Mouse (Mus musculus) heart, postnatal 25 days (tissue): Measurements from ENCODE around the gene Xpc. TPM values are rescaled to one million over a fixed set of nuclear protein-coding genes. Genes with fewer than 3 reads are reported as not detected.

Experiments used
- total RNA-seq, 2 experiments: library from RNA; stranded (reverse); gene quantifications; 2 replicates each; pipeline ENCODE4 v1.2.3; 2021

Gene Xpc
- total RNA-seq, 2 experiments from 2014 or later: 8.4 to 10.1 TPM

Other genes with a start within 250 kb of the Xpc start
- not detected for gene Wnt7a, start 104.5 kb downstream of the Xpc start, total RNA-seq
- gene Chchd4, start 42.3 kb downstream of the Xpc start, total RNA-seq: 10 to 100 TPM; 15.3 to 15.7 TPM
- gene Tmem43, start 42.2 kb downstream of the Xpc start, total RNA-seq: 10 to 100 TPM; 23.5 to 26.0 TPM
- gene Lsm3, start within 50 bp of the Xpc start, total RNA-seq: 10 to 100 TPM; 57.9 to 64.0 TPM
- gene Slc6a6, start 168.2 kb upstream of the Xpc start, total RNA-seq: 100 to 1,000 TPM in 1 of 2 experiments, 10 to 100 TPM in 1; 85.0 to 102 TPM